Mouse (Mus musculus): Measurements from ENCODE around the gene Mbd6. TPM values are rescaled to one million over a fixed set of nuclear protein-coding genes. Genes with fewer than 3 reads are reported as not detected.
"Not testable (repeated sequence)": the region's sequence is repeated elsewhere in the genome, so short reads cannot be mapped to it uniquely, and the experiment has no call there.

Gene Mbd6
- polyA plus RNA-seq, 1 experiment from 2014 or later: 9.9 TPM

DNA sequence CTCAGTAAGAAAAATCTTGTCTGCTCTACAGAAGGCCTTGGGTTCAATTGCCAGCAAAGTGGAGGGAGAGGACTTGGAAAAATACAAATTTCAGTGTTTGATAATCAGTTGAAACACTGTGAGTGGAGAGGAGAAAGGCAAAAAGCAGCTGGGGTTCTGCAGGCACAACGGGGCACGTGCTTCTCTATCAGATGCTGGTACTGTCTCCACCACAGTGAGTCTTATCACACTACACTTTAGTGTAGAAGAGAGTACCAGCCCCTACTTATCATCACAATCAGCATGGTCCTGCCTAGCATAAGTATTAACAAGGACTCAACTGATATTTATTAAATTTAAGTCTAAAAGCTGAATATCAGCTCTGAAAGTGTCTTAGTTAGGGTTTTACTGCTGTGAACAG, 28.5 kb upstream of the Mbd6 start:
- no peak overlapping the region for H3K4me2 ChIP-seq (ENCODE audit: low read depth, low read length)
- H3K9ac ChIP-seq (ENCODE audit: low read depth, low read length): no peak overlapping the region
- H3K36me3 ChIP-seq (ENCODE audit: control insufficient read depth, insufficient read depth, low read length): no peaks in the 10 kb centered on the region
- no peak overlapping the region for H3K4me3 ChIP-seq (ENCODE audit: low read length)
- H3K27ac ChIP-seq (ENCODE audit: low read length): no peak overlapping the region
- no peaks in the 10 kb centered on the region for H3K27me3 ChIP-seq (replicated peaks; ENCODE audit: control insufficient read depth, insufficient read depth, low read length)
- H3K9me3 ChIP-seq (ENCODE audit: control insufficient read depth, low read length): no peaks in the 10 kb centered on the region
- no peak for ATAC-seq
- WGBS: 67% methylated on average over 2 of the region's 2 CpGs
- H3K4me1 ChIP-seq (ENCODE audit: control insufficient read depth, insufficient read depth, low read length): 0 out of 2 replicates have a peak, but pooled peaks cover 4% of the 10 kb centered on the region

DNA sequence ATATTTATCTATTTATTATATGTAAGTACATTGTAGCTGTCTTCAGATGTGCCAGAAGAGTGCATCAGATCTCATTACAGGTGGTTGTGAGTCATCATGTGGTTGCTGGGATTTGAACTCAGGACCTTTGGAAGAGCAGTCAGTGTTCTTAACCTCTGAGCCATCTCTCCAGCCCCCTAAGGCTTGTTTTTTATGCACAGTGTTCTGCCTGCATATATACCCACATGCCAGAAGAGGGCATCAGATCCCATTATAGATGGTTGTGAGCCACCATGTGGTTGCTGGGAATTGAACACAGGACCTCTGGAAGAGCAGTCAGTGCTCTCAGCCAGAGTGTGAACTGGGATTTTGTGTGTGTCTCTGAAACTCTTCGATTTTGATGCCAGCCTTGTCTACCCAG, 26.1 kb upstream of the Mbd6 start:
- H3K27ac ChIP-seq (ENCODE audit: low read length); H3K27me3 ChIP-seq (replicated peaks; ENCODE audit: control insufficient read depth, insufficient read depth, low read length); H3K9me3 ChIP-seq (ENCODE audit: control insufficient read depth, low read length); H3K4me2 ChIP-seq (ENCODE audit: low read depth, low read length); H3K36me3 ChIP-seq (ENCODE audit: control insufficient read depth, insufficient read depth, low read length); ATAC-seq; H3K9ac ChIP-seq (ENCODE audit: low read depth, low read length); H3K4me3 ChIP-seq (ENCODE audit: low read length): not testable (repeated sequence)
- 71% methylated on average over 1 of the region's 1 CpGs for WGBS
- H3K4me1 ChIP-seq (ENCODE audit: control insufficient read depth, insufficient read depth, low read length): peaks cover 14% of the 10 kb centered on the region

DNA sequence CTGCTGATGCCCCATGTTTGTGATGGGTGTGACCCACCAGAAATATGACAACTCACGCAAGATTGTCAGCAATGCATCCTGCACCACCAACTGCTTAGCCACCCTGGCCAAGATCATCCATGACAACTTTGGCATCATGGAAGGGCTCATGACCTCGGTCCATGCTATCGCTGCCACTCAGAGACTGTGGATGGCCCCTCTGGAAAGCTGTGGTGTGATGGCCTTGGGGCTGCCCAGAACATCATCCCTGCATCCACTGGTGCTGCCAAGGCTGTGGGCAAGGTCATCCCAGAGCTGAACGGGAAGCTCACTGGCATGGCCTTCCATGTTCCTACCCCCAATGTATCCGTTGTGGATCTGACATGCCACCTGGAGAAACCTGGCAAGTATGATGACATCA, 24.7 kb upstream of the Mbd6 start:
- 95% methylated on average over 5 of the region's 5 CpGs for WGBS
- H3K9ac ChIP-seq (ENCODE audit: low read depth, low read length); H3K27me3 ChIP-seq (replicated peaks; ENCODE audit: control insufficient read depth, insufficient read depth, low read length); H3K9me3 ChIP-seq (ENCODE audit: control insufficient read depth, low read length); H3K36me3 ChIP-seq (ENCODE audit: control insufficient read depth, insufficient read depth, low read length); H3K4me3 ChIP-seq (ENCODE audit: low read length); H3K27ac ChIP-seq (ENCODE audit: low read length); ATAC-seq; H3K4me2 ChIP-seq (ENCODE audit: low read depth, low read length): not testable (repeated sequence)
- peaks cover 14% of the 10 kb centered on the region for H3K4me1 ChIP-seq (ENCODE audit: control insufficient read depth, insufficient read depth, low read length)

DNA sequence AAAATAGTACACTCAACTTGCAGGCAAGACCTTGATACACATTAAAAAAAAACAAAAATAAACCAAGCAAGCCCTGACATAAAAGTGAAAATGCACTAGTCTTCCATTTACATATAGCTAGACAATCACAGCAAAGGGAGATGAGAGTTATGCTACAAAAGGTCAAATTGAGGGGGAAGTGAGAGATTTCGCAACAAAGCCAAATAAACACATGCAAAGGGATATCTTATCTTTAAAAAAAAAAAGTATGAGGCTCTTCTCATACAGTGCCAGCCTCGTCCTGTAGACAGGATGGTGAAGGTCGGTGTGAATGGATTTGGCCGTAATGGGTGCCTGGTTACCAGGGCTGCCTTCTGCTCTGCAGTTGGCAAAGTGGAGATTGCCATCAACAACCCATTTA, 24.0 kb upstream of the Mbd6 start:
- ATAC-seq: no peak
- peaks cover 9% of the 10 kb centered on the region for H3K36me3 ChIP-seq (ENCODE audit: control insufficient read depth, insufficient read depth, low read length)
- no peak overlapping the region for H3K27ac ChIP-seq (ENCODE audit: low read length)
- H3K4me3 ChIP-seq (ENCODE audit: low read length): no peak overlapping the region
- no peaks in the 10 kb centered on the region for H3K9me3 ChIP-seq (ENCODE audit: control insufficient read depth, low read length)
- WGBS: 62% methylated on average over 4 of the region's 4 CpGs
- H3K9ac ChIP-seq (ENCODE audit: low read depth, low read length): no peak overlapping the region
- H3K27me3 ChIP-seq (replicated peaks; ENCODE audit: control insufficient read depth, insufficient read depth, low read length): no peaks in the 10 kb centered on the region
- H3K4me2 ChIP-seq (ENCODE audit: low read depth, low read length): no peak overlapping the region
- peaks cover 14% of the 10 kb centered on the region for H3K4me1 ChIP-seq (ENCODE audit: control insufficient read depth, insufficient read depth, low read length)

DNA sequence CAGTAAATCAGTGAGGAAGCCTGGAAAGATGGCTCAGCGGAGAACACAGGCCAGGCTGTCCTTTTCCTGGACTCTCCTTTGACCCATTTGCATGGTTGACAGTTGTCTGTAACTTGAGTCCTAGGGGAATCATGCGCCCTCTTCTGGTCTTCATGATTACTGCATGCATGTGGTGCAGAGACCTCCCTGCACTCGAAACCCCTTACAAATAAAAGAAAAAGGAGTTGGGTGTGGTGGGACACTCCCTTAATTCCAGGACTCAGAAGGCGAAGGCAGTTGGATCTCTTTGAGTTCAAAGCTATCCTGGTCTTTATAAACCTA, 23.5 kb upstream of the Mbd6 start:
- no peaks in the 10 kb centered on the region for H3K27me3 ChIP-seq (replicated peaks; ENCODE audit: control insufficient read depth, insufficient read depth, low read length)
- H3K4me2 ChIP-seq (ENCODE audit: low read depth, low read length): peak overlapping the region; percentile 63
- peaks cover 15% of the 10 kb centered on the region for H3K36me3 ChIP-seq (ENCODE audit: control insufficient read depth, insufficient read depth, low read length)
- H3K9ac ChIP-seq (ENCODE audit: low read depth, low read length): peak overlapping the region; percentile 88
- whole genome bisulfite sequencing: 2% methylated on average over 4 of the region's 4 CpGs
- peak overlapping the region; percentile 80 for H3K4me3 ChIP-seq (ENCODE audit: low read length)
- no peaks in the 10 kb centered on the region for H3K9me3 ChIP-seq (ENCODE audit: control insufficient read depth, low read length)
- peak; percentile 47 for ATAC-seq
- H3K4me1 ChIP-seq (ENCODE audit: control insufficient read depth, insufficient read depth, low read length): peaks cover 14% of the 10 kb centered on the region
- H3K27ac ChIP-seq (ENCODE audit: low read length): peak overlapping the region; percentile 61

DNA sequence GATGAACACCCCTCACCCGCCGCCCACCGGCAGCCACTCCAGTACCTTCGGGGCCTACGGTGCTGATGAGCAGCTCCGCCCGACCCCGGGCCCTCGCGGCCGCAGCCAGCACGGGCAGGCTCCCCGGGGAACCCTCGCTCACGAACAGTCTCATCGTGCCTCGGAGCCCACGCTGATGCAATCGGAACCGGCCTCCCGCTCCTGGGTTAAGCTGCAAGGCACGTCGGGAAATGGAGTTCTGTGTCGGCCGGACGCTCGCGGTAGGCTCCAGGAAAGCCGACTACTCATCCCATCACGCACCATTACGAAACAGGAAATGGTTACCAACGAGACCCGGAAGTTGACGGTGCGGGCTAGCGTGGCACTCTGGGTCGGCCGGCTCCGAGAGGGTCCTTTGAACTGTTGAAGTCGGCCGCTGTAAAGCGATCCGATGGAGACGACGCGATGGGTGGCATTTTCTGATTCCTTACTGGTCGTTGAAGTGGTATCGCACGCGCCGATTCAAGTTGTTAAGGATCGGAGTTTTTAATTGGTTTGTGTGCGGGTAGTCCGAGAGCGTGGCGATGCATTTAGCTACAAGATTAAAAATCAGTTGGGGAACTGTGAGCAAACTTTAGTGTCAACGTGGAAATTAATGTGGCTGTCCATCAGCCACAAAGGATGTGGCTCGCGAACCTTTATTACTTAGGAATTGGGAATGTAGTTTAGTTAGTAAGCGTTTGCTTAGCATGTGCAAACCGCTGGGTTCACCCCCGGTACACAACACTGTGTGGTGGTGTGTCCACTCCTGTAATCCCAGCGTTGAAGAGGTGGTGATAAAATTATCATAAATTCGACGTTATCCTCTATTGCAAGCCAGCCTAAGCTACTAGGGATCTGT, 22.9 kb upstream of the Mbd6 start, which contains the start of gene Mars:
Gene Mars (minus strand): TSS at position 311 of the 880 bp plus-strand sequence.
- Histone ChIP-seq H3K27me3 (replicated peaks; ENCODE audit: control insufficient read depth, insufficient read depth, low read length) (no peaks in the 10 kb centered on the region), H3K4me2 (ENCODE audit: low read depth, low read length) (peak within 1 kb of the TSS; percentile 70), H3K9me3 (ENCODE audit: control insufficient read depth, low read length) (no peaks in the 10 kb centered on the region), H3K27ac (ENCODE audit: low read length) (peak within 1 kb of the TSS; percentile 76), H3K4me1 (ENCODE audit: control insufficient read depth, insufficient read depth, low read length) (peaks cover 14% of the 10 kb centered on the region), H3K4me3 (ENCODE audit: low read length) (peak within 1 kb of the TSS; percentile 80), H3K9ac (ENCODE audit: low read depth, low read length) (peak within 1 kb of the TSS; percentile 88), H3K36me3 (ENCODE audit: control insufficient read depth, insufficient read depth, low read length) (peaks cover 16% of the 10 kb centered on the region)
- WGBS: under 1% methylated on average over 65 of the region's 65 CpGs
- peak; percentile 98 for ATAC-seq

DNA sequence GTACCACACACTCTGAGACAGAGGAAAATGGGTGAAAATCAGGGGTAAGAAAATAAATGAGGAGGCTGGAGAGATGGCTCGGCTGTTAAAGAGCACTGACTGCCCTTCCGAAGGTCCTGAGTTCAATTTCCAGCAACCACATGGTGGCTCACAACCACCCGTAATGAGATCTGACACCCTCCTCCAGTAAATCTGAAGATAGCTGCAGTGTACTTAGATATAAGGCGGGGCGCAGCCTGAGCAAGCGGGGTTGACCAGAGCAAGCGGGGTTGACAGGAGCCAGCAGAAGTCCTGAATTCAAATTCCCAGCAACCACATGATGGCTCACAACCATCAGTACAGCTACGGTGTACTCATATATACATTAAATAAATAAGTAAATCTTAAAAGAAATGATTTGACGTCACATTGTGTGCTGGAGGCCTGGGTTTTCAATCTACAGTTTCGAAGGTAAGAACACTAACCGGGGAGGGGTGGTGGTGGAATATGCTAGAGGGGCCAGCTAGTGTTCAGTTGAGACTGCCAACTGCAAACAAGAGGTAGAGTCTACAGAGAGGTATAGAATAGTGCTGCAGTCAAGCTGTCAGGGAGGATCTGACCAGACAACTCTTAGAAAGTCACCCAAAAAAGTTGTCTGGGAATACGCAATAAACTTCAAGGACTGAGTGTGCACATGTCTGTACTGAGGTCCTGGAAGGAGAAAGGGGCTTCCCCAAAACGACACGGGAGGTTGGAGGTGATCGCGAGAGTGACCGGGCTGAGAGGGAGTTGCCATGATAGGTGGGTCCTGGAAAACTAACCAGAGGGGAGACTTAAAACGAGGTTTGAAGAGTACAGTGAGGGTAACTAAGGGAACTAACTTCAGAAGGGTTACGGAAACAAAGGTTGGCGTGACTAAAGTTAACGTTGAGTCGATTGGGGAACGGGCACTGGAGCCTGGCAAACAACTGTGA, 22.0 kb upstream of the Mbd6 start:
- Histone ChIP-seq H3K36me3 (ENCODE audit: control insufficient read depth, insufficient read depth, low read length) (peaks cover 23% of the 10 kb centered on the region), H3K27me3 (replicated peaks; ENCODE audit: control insufficient read depth, insufficient read depth, low read length) (no peaks in the 10 kb centered on the region), H3K4me2 (ENCODE audit: low read depth, low read length) (peak overlapping the region; percentile 70), H3K9me3 (ENCODE audit: control insufficient read depth, low read length) (no peaks in the 10 kb centered on the region), H3K9ac (ENCODE audit: low read depth, low read length) (peak overlapping the region; percentile 88), H3K27ac (ENCODE audit: low read length) (peak overlapping the region; percentile 76), H3K4me3 (ENCODE audit: low read length) (peak overlapping the region; percentile 80), H3K4me1 (ENCODE audit: control insufficient read depth, insufficient read depth, low read length) (peaks cover 14% of the 10 kb centered on the region)
- WGBS: 30% methylated on average over 23 of the region's 23 CpGs
- ATAC-seq: peak; percentile 58

DNA sequence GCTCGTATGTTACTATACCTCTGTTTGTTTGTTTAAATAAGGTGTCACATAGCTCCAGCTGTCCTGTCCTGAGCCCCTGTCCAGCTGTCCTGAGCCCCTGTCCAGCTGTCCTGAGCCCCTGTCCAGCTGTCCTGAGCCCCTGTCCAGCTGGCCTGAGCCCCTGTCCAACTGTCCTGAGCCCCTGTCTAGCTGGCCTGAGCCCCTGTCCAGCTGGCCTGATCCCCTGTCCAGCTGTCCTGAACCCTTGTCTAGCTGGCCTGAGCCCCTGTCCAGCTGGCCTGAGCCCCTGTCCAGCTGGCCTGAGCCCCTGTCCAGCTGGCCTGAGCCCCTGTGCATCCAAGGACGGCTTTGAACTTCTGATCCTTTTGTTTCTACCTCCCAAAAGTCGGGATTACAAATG, 20.3 kb upstream of the Mbd6 start:
- H3K27me3 ChIP-seq (replicated peaks; ENCODE audit: control insufficient read depth, insufficient read depth, low read length); H3K4me3 ChIP-seq (ENCODE audit: low read length); H3K27ac ChIP-seq (ENCODE audit: low read length); H3K9me3 ChIP-seq (ENCODE audit: control insufficient read depth, low read length); H3K9ac ChIP-seq (ENCODE audit: low read depth, low read length); H3K4me2 ChIP-seq (ENCODE audit: low read depth, low read length); ATAC-seq: not testable (repeated sequence)
- peaks cover 36% of the 10 kb centered on the region for H3K36me3 ChIP-seq (ENCODE audit: control insufficient read depth, insufficient read depth, low read length)
- peaks cover 14% of the 10 kb centered on the region for H3K4me1 ChIP-seq (ENCODE audit: control insufficient read depth, insufficient read depth, low read length)
- 86% methylated on average over 3 of the region's 3 CpGs for WGBS

DNA sequence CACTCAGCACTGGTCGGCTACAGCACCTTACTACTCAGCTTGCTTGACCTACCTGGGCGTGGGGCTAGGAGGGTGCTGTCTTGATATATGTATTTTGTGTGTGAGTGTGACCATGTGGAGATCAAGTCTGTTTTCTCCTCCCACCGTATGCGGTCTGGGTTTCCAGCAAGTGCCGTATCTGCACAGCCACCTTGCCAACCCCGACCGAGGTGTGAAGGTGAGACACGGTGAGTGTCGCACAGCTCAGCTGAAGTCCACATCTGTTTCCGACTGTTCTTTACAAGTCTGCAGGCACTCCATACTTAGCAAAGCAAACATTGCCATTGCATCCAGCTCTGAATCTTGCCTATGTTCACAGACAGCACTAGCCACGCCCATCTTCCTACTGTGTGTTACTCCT, 14.3 kb upstream of the Mbd6 start:
- H3K9me3 ChIP-seq (ENCODE audit: control insufficient read depth, low read length): no peaks in the 10 kb centered on the region
- no peak overlapping the region for H3K4me2 ChIP-seq (ENCODE audit: low read depth, low read length)
- no peak overlapping the region for H3K4me3 ChIP-seq (ENCODE audit: low read length)
- H3K27me3 ChIP-seq (replicated peaks; ENCODE audit: control insufficient read depth, insufficient read depth, low read length): no peaks in the 10 kb centered on the region
- no peak overlapping the region for H3K9ac ChIP-seq (ENCODE audit: low read depth, low read length)
- no peaks in the 10 kb centered on the region for H3K4me1 ChIP-seq (ENCODE audit: control insufficient read depth, insufficient read depth, low read length)
- peaks cover 42% of the 10 kb centered on the region for H3K36me3 ChIP-seq (ENCODE audit: control insufficient read depth, insufficient read depth, low read length)
- WGBS: 93% methylated on average over 11 of the region's 11 CpGs
- no peak overlapping the region for H3K27ac ChIP-seq (ENCODE audit: low read length)
- ATAC-seq: no peak

Measured in intestine, embryonic 16.5 days (tissue).